Mouse (Mus musculus) hindbrain, embryonic 11.5 days (tissue): ENCODE measurements around the gene Drosha. TPM values are rescaled to one million over a fixed set of nuclear protein-coding genes. Genes with fewer than 3 reads are reported as not detected.

Experiments
- ATAC-seq: fragments of 200-750 bp; cut with Nextera tagmentation; 2 replicates; pipeline ENCODE4 v1.8.0; 2017; ENCODE audit warnings: mild to moderate bottlenecking, moderate TSS enrichment, moderate library complexity; ENCODE audit not compliant: low FRiP score
- DNase-seq: peaks from one replicate; pipeline ENCODE4 v3.0.0-alpha.2; 2015; ENCODE audit warnings: low spot score
- H3K27ac ChIP-seq: fragments of 300-500 bp; sonication (generic); 2 replicates; pipeline ENCODE4 v1.5.1; 2014; ENCODE audit warnings: mild to moderate bottlenecking, low read depth, low read length
- H3K27me3 ChIP-seq: fragments of 300-500 bp; sonication (generic); 2 replicates; pipeline ENCODE4 v1.6.1; 2014; ENCODE audit warnings: mild to moderate bottlenecking, low read length, moderate library complexity, mixed read lengths; ENCODE audit not compliant: control insufficient read depth, insufficient read depth
- H3K36me3 ChIP-seq: fragments of 300-500 bp; sonication (generic); 2 replicates; pipeline ENCODE4 v1.6.1; 2014; ENCODE audit warnings: mild to moderate bottlenecking, low read length, moderate library complexity, mixed read lengths; ENCODE audit not compliant: control insufficient read depth, insufficient read depth
- H3K4me1 ChIP-seq: fragments of 300-500 bp; sonication (generic); replicated peaks from 2 replicates; pipeline ENCODE4 v1.6.1; 2014; ENCODE audit warnings: low read length, mixed read lengths; ENCODE audit not compliant: control insufficient read depth, insufficient read depth
- H3K4me2 ChIP-seq: fragments of 300-500 bp; sonication (generic); replicated peaks from 2 replicates; pipeline ENCODE4 v1.6.1; 2014; ENCODE audit warnings: mild to moderate bottlenecking, low read depth, low read length
- H3K4me3 ChIP-seq: fragments of 300-500 bp; sonication (generic); 2 replicates; pipeline ENCODE4 v1.5.1; 2014; ENCODE audit warnings: low read depth, low read length
- H3K9ac ChIP-seq: fragments of 300-500 bp; sonication (generic); 2 replicates; pipeline ENCODE4 v1.6.1; 2014; ENCODE audit warnings: low read depth, low read length
- H3K9me3 ChIP-seq: fragments of 300-500 bp; sonication (generic); 2 replicates; pipeline ENCODE4 v1.6.1; 2016; ENCODE audit warnings: low read length; ENCODE audit not compliant: control insufficient read depth
- WGBS: fragments of 180-500 bp; shearing (Covaris S2); extraction: QIAGEN DNeasy Blood & Tissue Kit; methylation state at CpG from one replicate; pipeline ENCODE4 v1.1.7; 2014; 5-methylcytosine and 5-hydroxymethylcytosine counted together
- polyA plus RNA-seq: library from polyadenylated mRNA; unstranded; fragments of >200 nt; fragmentation: Nextera tagmentation; extraction: Ambion mirVana; gene quantifications from 2 replicates; pipeline ENCODE4 v1.2.1, GENCODE M21; 2014

Drosha gene
- polyA plus RNA-seq, 1 experiment from 2014 or later, result 68.4 TPM

DNA sequence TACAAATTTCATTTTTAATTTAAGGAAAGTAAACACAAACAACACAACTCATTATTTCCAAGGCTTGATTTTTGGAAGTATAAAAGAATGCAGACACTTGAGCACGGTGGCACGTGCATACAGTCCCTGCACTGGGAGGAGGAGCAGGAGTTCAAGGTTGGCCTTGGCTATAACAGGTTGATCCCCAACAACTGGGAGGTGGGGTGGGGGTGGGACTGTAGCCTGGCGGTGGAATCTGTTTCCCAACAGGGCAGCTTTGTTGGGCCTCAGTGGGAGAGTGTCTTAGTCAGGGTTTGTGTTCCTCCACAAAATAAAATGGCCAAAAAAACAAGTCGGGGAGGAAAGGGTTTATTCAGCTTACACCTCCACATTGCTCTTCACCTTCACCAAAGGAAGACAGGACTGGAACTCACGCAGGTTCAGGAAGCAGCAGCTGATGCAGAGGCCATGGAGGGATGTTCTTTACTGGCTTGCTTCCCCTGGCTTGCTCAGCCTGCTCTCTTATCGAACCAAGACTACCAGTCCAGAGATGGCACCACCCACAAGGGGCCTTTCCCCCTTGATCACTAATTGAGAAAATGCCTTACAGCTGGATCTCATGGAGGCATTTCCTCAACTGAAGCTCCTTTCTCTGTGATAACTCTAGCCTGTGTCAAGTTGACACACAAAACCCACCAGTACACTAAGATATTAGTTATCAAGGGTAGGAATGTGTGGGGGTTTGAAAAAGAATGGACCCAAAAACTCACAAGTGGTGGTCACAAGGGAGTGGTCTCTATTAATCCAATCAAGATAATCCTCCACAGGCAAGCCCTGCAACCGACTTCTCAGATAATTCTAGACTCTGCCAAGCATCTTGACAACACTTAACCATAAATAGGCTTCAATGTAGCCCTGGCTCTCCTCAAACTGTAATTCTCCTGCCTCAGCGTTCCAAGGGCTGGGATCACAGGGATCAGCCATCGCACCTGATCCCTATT lies 1.9 kb upstream of the Drosha start:
- H3K9ac ChIP-seq, result no peak overlapping the region
- no peak overlapping the region for H3K27ac ChIP-seq
- ATAC-seq (no peak), DNase-seq (no peak)
- no peak overlapping the region for H3K4me3 ChIP-seq
- no peak overlapping the region for H3K4me2 ChIP-seq
- no peaks in the 10 kb centered on the region for H3K4me1 ChIP-seq
- no peaks in the 10 kb centered on the region for H3K27me3 ChIP-seq
- H3K9me3 ChIP-seq, result no peaks in the 10 kb centered on the region
- WGBS, result 85% methylated on average over 9 of the region's 9 CpGs
- no peaks in the 10 kb centered on the region; the same call in 1 of the 2 replicates for H3K36me3 ChIP-seq

DNA sequence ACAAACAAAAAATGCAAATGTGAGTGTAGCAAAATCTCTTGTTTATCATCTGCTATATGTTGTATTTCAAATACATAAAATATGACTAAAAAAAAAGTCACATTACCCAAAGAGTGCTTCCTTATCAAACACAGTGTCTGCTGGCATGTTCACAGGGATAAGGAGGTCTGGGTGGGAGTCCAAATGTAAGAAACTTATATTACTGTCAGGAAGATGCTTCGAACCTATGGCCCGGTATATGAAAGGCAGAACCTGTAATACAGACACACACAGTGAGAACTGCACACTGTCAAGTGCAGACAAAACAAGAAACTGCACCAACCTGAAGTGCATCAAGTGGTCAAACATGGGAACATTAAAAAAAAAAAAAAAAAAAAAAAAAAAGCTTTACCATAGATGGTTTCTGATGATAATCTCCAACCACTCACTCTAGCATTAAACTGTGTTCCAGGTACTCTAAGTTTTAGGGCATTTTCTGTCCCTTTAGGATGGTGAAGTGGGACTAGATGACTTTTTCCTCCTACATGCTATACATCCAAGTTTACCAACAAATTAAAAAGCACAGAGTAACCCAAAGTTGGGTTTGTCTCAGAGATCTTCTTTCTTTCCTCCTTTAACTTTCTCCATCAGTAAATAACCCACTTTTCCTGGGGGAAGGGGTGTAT lies 1.0 kb upstream of the Drosha start:
- ATAC-seq, result no peak
- H3K4me1 ChIP-seq, result no peaks in the 10 kb centered on the region
- WGBS, result 97% methylated on average over 2 of the region's 2 CpGs
- DNase-seq, result no peak
- peak overlapping the region; percentile 91 for H3K9ac ChIP-seq
- H3K9me3 ChIP-seq, result no peaks in the 10 kb centered on the region
- no peaks in the 10 kb centered on the region for H3K27me3 ChIP-seq
- peaks cover 2% of the 10 kb centered on the region; the same call in 1 of the 2 replicates for H3K36me3 ChIP-seq
- H3K4me2 ChIP-seq, result peak overlapping the region; percentile 66
- H3K4me3 ChIP-seq, result peak overlapping the region; percentile 87
- no peak overlapping the region for H3K27ac ChIP-seq

DNA sequence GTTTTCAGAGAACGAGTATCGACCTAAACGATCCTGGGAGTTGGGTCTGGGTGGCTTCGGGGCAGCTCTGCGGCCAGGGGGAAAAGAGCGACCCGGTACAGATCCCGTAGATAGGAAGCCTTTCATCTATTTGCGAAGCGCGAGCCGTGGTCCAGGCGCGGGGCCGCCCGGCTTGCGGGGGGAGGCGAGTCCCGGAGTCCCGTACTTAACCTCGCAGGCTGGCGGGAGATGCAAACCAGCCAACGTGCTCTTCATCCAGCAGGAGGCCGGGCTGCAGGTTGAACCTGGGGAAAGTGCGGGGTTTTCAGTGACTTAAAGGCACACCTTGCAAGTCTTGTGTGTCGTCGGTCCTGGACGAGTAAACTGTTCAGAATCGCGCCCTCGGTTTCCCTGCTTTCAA lies 350 bp downstream of the Drosha start:
- ATAC-seq (peak; percentile 68), DNase-seq (no peak)
- Histone ChIP-seq H3K27ac (peak overlapping the region; percentile 78), H3K27me3 (no peaks in the 10 kb centered on the region), H3K9ac (peak overlapping the region; percentile 91), H3K4me3 (peak overlapping the region; percentile 87), H3K9me3 (no peaks in the 10 kb centered on the region), H3K36me3 (peaks cover 6% of the 10 kb centered on the region), H3K4me2 (peak overlapping the region; percentile 70), H3K4me1 (no peaks in the 10 kb centered on the region)
- under 1% methylated on average over 31 of the region's 31 CpGs for WGBS

DNA sequence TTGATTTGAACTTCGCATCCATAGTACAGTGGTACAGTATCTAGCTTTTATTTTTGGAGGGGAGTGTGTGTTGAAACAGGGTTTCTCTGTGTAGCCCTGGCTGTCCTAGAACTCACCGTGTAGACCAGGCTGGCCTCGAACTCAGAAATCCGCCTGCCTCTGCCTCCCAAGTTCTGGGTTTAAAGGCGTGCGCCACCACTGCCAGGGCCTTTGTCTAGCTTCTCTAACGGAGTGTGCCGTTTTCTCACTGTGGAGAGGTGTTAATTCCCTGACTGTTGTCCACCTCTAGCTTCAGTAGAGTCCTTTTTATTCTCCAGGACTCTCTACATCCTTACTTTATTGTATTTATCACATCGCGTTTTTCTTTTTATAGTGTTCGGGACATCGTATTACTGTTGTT lies 793 bp downstream of the Drosha start:
- H3K27me3 ChIP-seq, result no peaks in the 10 kb centered on the region
- peak overlapping the region; percentile 91 for H3K9ac ChIP-seq
- H3K9me3 ChIP-seq, result no peaks in the 10 kb centered on the region
- ATAC-seq (no peak), DNase-seq (no peak)
- peaks cover 6% of the 10 kb centered on the region for H3K36me3 ChIP-seq
- WGBS, result 58% methylated on average over 12 of the region's 12 CpGs
- peak overlapping the region; percentile 70 for H3K4me2 ChIP-seq
- H3K27ac ChIP-seq, result no peak overlapping the region
- H3K4me3 ChIP-seq, result peak overlapping the region; percentile 87
- H3K4me1 ChIP-seq, result no peaks in the 10 kb centered on the region

DNA sequence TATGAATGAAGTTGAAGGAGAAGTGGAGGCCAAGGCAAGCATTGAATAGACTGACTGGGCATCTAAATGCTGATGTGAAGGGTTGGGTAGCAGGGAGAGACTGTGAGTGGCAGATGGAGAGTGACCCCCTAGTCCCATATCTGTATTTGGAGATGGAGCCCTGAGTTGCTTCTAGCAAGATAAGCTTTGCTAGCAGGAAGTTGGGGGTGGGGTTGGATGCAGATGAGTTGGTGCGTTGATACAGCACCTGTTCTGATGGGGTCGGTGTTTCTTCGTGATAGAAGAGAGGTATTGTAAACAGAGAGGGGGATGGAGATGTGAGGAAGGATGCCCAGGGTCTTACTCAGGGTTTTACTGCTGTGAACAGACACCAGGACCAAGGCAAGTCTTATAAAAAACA lies 5.3 kb downstream of the Drosha start:
- H3K27ac ChIP-seq, result no peak overlapping the region
- H3K9ac ChIP-seq, result no peak overlapping the region
- DNase-seq (no peak), ATAC-seq (no peak)
- WGBS, result 90% methylated on average over 3 of the region's 3 CpGs
- no peak overlapping the region for H3K4me2 ChIP-seq
- no peaks in the 10 kb centered on the region for H3K27me3 ChIP-seq
- peaks cover 6% of the 10 kb centered on the region for H3K36me3 ChIP-seq
- H3K4me3 ChIP-seq, result no peak overlapping the region
- H3K4me1 ChIP-seq, result no peaks in the 10 kb centered on the region
- H3K9me3 ChIP-seq, result no peaks in the 10 kb centered on the region

DNA sequence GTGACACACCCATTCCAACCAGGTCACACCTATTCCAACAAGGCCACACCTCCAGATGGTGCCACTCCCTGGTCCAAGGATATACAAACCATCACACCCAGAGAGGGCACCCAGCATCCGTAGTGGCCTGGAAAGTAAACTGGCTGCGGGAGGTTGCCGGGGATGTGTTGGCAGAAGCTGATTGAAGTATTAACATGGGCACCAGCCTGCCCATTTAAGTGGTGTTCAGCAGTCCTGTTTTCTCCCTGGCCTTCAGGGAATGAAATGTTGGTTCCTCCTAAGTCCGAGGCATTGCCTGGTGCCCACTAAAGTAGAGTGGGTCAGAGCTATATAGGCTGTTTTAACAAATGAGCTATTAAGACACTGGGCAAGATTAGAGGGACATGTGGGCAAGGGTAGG lies 8.0 kb downstream of the Drosha start:
- ATAC-seq (no peak), DNase-seq (no peak)
- no peaks in the 10 kb centered on the region for H3K27me3 ChIP-seq
- 91% methylated on average over 4 of the region's 4 CpGs for WGBS
- H3K36me3 ChIP-seq, result peaks cover 13% of the 10 kb centered on the region
- H3K27ac ChIP-seq, result no peak overlapping the region
- no peak overlapping the region for H3K4me2 ChIP-seq
- H3K9ac ChIP-seq, result no peak overlapping the region
- H3K4me1 ChIP-seq, result no peaks in the 10 kb centered on the region
- no peaks in the 10 kb centered on the region for H3K9me3 ChIP-seq
- H3K4me3 ChIP-seq, result no peak overlapping the region

DNA sequence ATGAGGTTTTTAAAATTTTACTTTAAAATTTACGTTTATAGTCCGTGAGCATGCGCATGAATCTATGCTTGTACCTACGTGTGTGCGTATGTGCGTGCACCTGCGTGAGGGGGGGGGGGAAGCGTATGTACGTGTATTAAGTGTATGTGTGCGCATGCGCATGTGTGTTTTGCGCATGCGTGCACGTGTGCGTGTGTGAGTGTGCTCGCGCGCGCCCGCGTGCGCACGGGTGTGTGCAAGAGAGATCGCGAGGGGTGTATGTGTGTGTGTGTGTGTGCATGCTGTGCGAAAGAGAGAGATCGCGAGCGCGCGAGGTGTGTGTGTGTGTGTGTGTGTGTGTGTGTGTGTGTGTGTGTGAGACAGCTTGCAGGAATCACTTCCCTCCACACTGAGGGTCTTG lies 8.8 kb downstream of the Drosha start:
- ATAC-seq, result no peak
- WGBS, result 99% methylated on average over 31 of the region's 31 CpGs

DNA sequence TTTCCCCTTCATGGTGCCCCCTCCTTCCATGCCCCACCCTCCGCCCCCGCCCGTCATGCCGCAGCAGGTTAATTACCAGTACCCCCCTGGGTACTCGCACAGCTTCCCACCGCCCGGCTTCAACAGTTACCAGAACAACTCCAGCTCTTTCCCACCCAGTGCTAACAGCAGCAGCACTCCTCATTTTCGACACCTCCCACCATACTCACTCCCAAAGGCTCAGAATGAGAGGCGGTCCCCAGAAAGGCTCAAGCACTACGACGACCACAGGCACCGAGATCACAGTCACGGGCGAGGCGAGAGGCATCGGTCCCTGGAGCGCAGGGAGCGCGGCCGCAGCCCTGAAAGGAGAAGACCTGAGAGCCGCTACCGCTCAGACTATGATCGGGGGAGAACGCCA lies 9.6 kb downstream of the Drosha start:
- Histone ChIP-seq H3K36me3 (peaks cover 16% of the 10 kb centered on the region), H3K4me2 (no peak overlapping the region), H3K27me3 (no peaks in the 10 kb centered on the region), H3K4me3 (no peak overlapping the region), H3K9me3 (no peaks in the 10 kb centered on the region), H3K27ac (no peak overlapping the region), H3K4me1 (no peaks in the 10 kb centered on the region), H3K9ac (no peak overlapping the region)
- no peak for DNase-seq
- no peak for ATAC-seq
- WGBS, result 96% methylated on average over 24 of the region's 24 CpGs

More for the DNA sequence above, 8.8 kb downstream of the Drosha start:
- Histone ChIP-seq H3K9me3 (no peaks in the 10 kb centered on the region), H3K9ac (no peak overlapping the region), H3K4me2 (no peak overlapping the region), H3K36me3 (peaks cover 18% of the 10 kb centered on the region), H3K4me1 (no peaks in the 10 kb centered on the region), H3K4me3 (no peak overlapping the region), H3K27ac (no peak overlapping the region), H3K27me3 (no peaks in the 10 kb centered on the region)
- DNase-seq, result no peak
